Mouse (Mus musculus): ENCODE results near the gene Clta. TPM values are rescaled to one million over a fixed set of nuclear protein-coding genes. Genes with fewer than 3 reads are reported as not detected.

The Clta gene
- total RNA-seq, 2 experiments from 2014 or later, result 302 to 439 TPM

DNA sequence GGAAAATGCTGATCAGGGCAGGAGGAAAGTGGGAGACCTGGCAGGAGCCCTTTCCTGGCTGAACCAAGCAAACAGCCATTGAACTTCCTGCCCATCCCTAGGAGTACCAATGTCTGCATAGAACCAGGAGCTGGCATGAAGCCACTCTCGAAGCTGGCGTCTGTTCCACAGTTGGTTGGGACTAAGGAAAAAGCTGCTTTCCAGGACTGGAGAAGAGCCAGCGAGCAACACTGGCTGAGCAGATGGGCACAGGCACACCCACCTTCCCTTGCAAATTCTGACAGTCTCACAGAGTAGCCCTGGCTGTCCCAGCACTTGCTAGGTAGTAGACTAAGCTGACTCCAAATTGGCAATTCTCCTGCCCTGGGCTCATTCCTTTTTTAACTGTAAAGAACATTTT is 24.5 kb upstream of the Clta start:
- no peak for ATAC-seq (replicated peaks; ENCODE audit: poor library complexity)

DNA sequence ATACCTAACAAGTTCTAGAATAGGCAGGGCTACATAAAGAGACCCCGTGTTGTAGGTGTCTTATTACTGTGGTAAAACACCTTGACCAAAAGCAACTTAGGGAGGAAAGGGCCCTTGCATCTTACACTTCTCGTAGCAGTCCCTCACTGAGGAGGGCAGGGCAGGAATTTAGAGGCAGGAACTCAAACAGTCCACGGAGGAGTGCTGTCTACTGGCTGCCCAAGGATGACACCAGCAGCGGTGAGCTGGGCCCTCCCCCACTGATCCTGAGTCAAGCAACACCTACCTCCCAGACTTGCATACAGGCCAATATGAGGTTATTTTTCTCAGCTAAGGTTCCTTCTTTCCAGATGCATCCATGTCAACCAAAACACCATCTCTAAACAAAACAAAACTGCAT is 24.0 kb upstream of the Clta start:
- no peak for ATAC-seq (replicated peaks; ENCODE audit: poor library complexity)

DNA sequence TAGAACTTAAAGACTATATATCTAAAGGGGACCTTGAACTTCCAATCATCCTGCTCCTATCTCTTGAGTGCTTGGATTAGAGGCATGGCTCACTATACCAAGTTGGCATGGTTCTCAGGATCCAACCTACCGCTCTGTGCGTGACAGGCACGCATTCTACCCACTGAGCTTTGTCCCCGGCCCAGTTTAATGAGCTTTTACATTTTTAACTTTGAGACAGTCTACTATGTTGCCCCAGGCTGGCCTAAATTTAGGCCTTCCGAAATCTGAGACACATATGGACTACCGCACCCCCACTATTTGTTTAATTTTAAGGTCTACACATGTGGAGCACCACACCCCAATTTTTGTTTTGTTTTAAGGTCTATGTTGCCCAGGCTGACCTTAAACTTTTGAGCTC is 23.4 kb upstream of the Clta start:
- ATAC-seq (replicated peaks; ENCODE audit: poor library complexity), result no peak

DNA sequence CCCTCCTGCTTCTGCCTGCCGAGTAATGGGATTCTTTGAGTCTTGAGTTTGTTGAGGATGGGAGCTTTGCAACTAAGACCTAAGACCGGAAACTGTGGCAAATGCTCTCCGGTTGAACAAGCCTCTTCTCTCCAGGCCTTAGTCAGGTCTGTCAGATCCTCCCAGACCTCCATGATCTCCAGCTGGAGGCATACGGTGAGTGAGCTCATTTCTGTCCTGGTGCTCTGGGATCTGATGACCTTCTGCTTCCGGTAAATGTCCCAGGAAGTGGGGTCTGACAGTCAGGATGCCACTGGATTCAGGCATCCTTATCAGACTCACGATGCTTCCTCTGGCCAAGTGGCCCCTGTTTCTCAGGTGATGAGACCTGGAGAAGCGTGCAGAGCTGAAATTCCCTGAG is 23.0 kb upstream of the Clta start:
- ATAC-seq (replicated peaks; ENCODE audit: poor library complexity), result no peak

DNA sequence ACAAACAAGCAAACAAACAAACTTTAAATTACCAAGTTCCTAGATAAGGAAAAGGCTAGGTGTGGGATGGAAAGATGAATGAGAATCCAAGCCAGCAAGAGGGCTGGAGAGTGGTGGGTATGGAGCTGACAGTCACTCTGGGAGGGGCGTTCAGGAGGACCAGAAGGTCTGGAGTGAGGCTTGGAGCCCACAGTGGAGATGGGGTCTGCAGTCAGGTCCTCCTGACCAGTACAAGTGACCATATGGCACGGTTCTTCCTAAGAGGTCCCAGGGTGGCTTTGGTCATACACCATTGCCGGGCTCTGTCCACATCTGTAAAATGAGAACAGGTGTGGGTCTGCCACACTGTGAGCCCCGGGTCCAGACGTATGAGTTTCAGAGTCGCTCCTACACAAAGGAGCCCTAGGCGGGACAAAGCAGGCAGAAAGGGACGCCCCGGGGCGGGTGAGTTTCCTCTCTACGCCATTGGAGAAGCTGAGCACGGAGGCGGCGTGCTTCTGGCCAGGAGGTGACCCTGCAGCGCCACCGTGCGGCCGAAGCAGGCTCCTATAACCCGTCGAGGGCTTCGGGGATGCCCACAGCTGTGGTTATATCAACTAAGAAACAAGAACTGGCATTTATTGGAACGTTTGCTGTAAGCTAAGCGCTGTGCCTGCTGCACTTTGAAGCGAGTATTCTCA is 22.1 kb upstream of the Clta start:
- peak; percentile 99 for ATAC-seq (replicated peaks; ENCODE audit: poor library complexity)

- no peak for ATAC-seq (replicated peaks; ENCODE audit: poor library complexity)
These were observed 21.1 kb upstream of the Clta start, which contains the start of gene Ccin for GRCm38 (mm10) chr4:43983181-43983580. TSS of gene Ccin (plus strand) at chr4:43983483.

DNA sequence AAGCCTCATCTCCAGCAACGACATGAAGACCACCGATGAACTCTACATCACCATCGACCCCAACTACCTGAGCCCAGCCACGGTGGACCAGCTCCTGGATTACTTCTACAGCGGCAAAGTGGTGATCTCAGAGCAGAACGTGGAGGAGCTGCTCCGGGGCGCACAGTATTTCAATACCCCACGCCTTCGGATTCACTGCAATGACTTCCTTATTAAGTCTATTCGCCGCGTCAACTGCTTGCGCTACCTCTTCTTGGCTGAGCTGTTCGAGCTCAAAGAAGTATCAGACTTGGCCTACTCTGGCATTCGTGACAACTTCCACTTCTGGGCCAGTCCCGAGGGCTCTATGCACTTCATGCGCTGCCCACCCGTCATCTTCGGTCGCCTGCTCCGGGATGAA is 20.5 kb upstream of the Clta start:
- no peak for ATAC-seq (replicated peaks; ENCODE audit: poor library complexity)

- ATAC-seq (replicated peaks; ENCODE audit: poor library complexity), result no peak
These were observed 19.9 kb upstream of the Clta start for GRCm38 (mm10) chr4:43984326-43984725.

GRCm38 (mm10) chr4:43988976-43989375 is 15.3 kb upstream of the Clta start:
- ATAC-seq (replicated peaks; ENCODE audit: poor library complexity), result no peak

- ATAC-seq (replicated peaks; ENCODE audit: poor library complexity), result no peak
These were observed 11.2 kb upstream of the Clta start for GRCm38 (mm10) chr4:43993072-43993471.

DNA sequence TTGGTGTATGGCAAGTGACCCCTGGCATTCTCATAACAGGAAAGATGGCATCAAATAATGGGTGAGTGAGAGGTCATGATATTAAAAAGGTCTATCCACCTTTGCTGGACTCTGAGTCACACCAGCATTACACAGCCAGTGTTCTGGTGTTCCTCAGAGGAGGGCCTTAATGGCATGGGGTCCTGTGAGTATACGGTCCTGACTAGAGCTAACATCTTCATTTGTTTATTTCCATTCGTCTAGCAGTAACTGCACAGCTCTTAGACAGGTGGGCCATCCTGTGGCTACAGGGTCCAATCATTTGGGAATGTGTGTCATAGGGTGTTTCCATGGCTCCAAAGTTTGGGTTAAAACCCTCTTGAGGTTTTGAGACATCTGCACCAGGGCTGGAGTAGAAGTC is 9.9 kb upstream of the Clta start:
- ATAC-seq (replicated peaks; ENCODE audit: poor library complexity), result no peak

GRCm38 (mm10) chr4:44003622-44004021 is 630 bp upstream of the Clta start:
- peak; percentile 83 for ATAC-seq (replicated peaks; ENCODE audit: poor library complexity)

DNA sequence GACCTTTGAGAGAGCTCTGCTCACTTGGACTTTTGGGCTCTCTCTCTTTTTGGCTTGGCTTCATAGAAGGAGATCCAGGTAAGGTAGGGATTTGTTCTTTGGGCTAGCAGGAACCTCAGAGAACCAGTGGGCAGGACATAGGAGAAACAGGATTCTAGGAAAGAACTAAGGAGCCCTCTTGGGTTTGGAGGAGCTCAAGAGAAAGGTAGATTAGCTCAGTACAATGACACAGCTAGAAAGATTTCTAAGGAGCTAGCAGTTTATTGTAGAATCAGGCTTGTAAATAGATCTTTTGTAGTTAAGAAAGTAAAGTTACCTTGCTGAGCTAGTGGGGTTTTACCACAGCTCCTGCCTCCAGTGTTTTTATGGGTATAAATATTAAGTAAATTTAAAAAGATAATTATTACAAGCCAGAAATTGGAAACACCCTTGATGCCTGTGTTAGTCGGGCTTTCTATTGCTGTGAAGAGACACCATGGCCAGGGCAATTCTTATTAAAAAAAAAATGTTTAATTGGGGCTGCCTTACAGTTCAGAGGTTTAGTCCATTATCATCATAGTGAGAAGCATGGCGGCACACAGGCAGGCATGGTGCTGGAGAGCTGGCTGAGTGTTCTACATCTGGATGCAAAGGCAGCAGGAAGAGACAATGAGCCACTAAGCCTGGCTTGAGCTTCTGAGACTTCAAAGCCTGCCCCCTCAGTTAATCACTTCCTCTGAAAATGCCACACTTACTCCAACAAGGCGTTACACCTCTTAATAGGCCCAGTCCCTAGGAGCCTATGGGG is 564 bp downstream of the Clta start:
- no peak for ATAC-seq (replicated peaks; ENCODE audit: poor library complexity)

DNA sequence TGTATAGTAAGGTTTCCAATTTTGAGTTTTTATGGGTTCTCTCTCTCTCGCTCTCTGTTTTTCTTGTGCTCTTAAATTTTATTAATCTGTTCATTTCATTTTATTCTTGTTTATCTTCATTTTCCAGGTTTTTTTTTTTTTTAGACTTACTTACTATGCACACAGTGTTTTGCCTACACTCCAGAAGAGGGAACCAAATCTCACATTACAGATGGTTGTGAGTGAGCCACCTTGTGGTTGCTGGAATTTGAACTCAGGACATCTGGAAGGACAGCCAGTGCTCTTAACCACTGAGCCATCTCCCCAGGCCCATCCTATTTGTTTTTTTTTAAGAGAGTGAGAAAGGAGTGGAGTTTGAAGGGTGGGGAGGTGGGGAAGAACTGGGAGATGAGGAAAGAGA is 5.9 kb downstream of the Clta start:
- no peak for ATAC-seq (replicated peaks; ENCODE audit: poor library complexity)

- no peak for ATAC-seq (replicated peaks; ENCODE audit: poor library complexity)
These were observed 6.6 kb downstream of the Clta start for GRCm38 (mm10) chr4:44010893-44011292.

DNA sequence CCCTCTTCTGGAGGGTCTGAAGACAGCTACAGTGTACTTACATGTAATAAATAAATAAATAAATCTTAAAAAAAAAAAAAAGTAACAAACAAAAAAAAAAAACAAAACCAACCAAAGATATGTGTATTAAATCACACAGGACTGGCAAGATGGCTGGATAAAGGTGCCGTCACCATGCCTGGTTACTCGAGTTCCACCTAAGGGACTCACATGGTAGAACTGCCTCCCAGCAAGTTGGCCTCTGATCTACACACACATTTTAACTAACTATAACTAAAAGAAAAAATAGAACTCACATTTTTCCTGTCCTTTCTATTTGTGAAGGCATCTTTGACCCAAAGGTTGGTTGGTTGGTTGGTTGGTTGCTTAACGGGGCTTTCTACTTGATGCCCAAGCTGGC is 7.5 kb downstream of the Clta start:
- ATAC-seq (replicated peaks; ENCODE audit: poor library complexity), result no peak

- ATAC-seq (replicated peaks; ENCODE audit: poor library complexity), result peak; percentile 96
These were observed 8.4 kb downstream of the Clta start for GRCm38 (mm10) chr4:44012376-44013367.

GRCm38 (mm10) chr4:44013391-44014070 is 9.3 kb downstream of the Clta start:
- ATAC-seq (replicated peaks; ENCODE audit: poor library complexity), result no peak

DNA sequence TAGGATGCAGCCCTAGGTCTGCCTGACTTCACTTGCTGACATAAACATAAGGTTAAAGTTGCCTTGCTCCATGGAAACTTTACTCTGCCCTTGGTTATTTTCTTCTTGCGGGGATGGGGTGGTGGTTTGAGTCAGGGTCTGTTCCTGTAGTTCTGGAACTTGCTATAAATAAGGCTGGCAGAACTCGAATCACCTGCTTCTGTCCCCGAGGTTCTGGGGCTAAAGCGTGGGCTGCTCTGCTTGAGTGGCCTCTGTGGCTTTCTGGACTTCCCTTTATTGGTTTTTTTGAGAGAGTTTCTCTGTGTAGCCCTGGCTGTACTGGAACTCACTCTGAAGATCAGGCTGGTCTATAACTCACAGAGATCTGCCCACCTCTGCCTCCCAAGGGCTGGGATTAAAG is 11.8 kb downstream of the Clta start:
- ATAC-seq (replicated peaks; ENCODE audit: poor library complexity), result no peak

DNA sequence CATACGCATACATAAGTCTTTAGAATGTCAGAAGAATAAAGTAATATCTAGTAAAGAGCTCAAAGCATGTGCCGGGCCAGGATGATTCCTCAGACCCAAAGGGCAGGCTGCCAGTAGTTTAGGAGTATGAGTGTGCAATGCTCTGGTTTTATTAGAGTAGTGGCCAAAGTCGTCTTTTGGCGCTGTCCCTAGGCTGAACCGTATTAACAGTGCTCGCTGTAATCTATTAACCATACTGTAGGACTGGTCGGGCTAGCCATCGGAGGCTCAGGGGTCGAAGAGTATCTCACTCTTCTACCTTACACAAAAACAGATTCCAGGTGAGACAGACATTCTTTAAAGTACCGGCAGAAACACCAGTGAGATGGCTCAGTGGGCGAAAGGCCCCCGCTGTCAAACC is 12.5 kb downstream of the Clta start:
- no peak for ATAC-seq (replicated peaks; ENCODE audit: poor library complexity)

DNA sequence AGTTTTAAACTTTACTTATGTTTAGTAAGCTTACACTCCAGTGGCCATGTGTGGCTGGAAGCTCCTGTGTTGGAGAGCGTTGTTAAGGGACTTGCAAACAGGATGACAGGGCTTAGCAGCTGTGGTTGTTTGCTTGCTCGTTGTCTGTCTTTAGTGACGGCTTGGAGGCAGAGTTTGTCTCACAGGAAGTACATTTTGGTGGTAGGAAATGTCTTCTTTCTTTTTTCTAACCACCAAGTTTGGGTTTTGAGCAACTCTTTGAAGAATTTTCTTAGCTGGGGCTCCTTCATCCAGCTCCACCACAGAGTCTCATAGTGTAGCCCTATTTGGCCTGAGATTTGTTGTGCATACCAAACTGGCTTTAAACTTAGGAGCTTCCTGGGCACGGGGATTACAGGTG is 18.1 kb downstream of the Clta start:
- no peak for ATAC-seq (replicated peaks; ENCODE audit: poor library complexity)

All from megakaryocyte progenitor cell, adult 5-6 weeks (primary cell).